Mouse (Mus musculus) embryo, embryonic 11.5 days (tissue): ENCODE data around the gene Myo9a.
A peak's percentile ranks its signal among the peaks of the same experiment; 100 is the strongest.
"Not testable (repeated sequence)": the region's sequence is repeated elsewhere in the genome, so short reads cannot be mapped to it uniquely, and the experiment has no call there.

Source experiments
- DNase-seq: peaks from one replicate; pipeline ENCODE4 v3.0.0-alpha.2; 2012; ENCODE audit warnings: low read depth, low spot score

Myo9a gene

GRCm38 (mm10) chr9:59949511-59949910 is 198.8 kb downstream of the Myo9a start:
- no peak for DNase-seq

DNA sequence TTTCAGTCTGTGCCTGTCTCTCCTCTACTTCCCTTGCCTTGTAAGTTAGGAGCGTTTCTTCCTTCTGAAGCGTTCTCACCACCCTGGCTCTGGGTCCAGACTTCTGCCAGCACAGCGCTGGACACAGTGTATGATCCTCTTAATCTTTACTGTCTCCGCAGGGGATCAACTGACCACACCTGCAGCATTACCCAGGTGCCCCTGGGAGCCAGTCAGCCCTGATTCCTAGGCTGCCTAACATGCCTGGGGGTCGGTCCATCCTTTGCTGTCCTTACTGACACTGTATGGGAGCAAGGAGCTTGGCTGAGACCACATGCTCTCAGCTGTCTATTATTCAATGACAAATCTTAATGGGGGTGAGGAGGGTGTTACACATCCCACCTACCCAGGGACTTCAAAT is 199.3 kb downstream of the Myo9a start:
- no peak for DNase-seq

DNA sequence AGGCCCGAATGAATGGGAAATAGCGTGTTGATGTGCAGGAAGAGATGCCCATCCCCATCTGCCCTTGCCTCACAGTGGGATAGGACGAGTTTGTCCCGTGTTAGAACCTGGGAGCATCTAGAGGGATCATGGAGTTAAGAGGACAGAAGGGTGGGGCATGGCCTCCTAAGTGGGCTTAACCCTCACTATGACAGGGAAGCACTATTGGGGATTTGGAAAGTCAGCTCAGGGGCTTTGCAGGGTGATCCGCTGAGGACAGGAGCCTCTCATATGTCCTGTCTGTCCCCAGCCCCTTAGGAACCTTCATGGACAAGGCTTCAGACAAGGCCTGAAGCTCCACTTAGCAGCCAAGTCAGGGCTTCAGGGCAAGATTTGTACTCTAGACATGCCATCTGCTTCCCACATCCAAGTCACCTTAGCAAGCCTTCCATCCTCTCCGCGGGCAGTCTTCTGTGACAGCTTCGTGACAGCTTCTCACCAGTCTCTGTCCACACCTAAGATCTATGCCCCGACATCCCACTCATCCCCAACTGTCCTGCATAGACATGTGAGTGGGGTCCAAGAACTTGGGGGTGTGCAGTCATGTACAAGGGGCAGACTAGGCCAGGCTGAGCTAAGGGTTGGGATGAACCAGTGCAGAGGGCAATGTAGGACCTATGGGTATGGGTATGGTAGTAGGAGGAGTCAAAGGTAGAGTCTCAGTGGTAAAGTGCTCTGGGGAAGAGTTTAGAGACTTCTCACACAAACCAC is 200.5 kb downstream of the Myo9a start:
- no peak for DNase-seq

DNA sequence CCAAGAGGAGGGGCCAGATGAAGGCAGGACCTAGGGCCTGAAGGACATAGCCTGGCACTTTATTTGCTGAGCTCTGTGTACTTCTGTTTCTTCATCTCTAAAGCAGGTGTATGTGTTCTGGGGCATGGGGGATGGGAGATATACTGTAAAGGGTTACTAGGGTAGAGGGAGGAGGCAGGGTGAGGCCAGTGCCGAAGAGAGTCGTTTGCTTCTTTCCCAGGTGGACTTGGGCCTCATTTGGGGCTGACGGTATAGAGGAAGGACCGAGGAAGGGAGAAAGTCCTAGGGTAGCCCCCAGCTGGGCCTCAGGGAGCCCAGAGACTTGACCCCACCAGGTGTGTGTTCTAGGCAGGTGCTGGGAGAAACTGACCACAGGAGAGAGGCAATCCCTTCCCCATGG is 201.2 kb downstream of the Myo9a start:
- no peak for DNase-seq

DNA sequence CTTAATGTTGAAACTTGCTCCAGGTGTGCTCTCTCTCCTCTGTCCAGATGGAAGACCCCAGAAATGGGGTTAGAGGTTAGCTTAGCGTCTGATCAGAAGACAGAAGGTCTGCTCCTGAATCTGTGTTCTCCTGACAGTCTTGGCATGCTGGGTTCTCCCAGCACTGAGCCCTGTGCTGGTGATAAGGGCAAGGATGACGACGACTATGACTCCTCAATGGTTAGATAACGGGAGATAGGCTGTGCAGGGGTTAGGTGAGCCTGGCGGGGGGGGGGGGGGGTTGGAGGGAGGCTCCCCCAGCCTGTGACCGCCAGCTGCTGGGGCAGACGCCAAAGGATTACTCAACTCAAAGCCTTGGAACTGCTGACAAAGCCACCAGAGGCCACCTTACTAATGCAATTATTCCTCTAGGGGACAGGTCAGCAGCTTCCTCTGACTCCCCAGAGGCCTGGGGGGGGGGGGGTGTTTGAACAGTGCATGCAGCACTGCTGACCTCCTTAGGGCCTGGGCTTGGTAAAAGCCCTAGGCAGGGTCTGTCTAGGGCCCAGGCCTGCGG is 201.9 kb downstream of the Myo9a start:
- DNase-seq = no peak

DNA sequence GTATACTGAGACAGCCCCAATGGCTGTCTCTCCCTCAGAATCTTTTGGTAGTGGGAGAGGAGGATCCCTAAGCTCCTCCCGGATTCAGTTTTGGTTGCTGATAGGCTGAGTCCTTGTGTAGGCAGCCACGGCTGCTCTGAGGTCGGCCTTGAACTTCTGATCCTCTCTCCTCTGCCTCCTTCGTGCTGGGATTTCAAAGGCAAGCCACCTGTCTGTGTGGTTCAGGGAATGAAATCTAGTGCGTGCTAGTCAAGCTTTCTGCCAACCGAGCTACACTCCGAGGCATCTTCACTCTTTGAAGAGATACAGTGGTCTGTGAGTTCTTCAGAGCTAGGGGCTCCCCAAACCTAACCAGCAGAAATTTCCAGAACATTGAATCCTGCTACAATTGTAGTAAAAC is 202.9 kb downstream of the Myo9a start:
- DNase-seq = no peak

- DNase-seq = no peak
Measured at GRCm38 (mm10) chr9:59955199-59955598, 204.5 kb downstream of the Myo9a start.

- DNase-seq = no peak
Measured at GRCm38 (mm10) chr9:59955692-59956091, 205.0 kb downstream of the Myo9a start.

- DNase-seq = no peak
Measured at GRCm38 (mm10) chr9:59956496-59956895, 205.8 kb downstream of the Myo9a start.

GRCm38 (mm10) chr9:59958115-59958514 is 207.4 kb downstream of the Myo9a start:
- DNase-seq = not testable (repeated sequence)

DNA sequence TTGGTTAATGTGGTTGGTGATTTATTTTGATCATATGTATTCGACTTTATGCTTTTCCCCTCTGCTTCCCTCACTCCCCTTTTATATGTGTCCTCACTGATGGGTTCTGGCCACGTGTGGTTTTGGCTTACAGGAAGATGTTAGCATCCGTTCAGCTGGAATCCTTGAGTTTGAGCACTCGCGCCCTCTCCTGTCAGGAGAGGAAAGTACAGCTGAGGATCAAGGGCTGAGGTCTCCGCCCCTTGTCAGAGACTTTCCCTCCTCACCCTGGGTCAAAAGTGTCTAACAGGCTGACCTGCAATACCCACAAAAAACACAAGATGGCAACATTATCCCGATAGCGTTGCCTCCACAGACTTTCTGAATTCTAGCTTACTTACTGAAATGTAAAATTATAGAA is 208.6 kb downstream of the Myo9a start:
- DNase-seq = peak; percentile 93

- DNase-seq = no peak
Measured at GRCm38 (mm10) chr9:59960559-59960958, 209.9 kb downstream of the Myo9a start, which contains the start of gene Nr2e3. Gene Nr2e3 (minus strand): TSS chr9:59960659.

GRCm38 (mm10) chr9:59961201-59961955 is 210.7 kb downstream of the Myo9a start:
- DNase-seq = no peak

GRCm38 (mm10) chr9:59964367-59964766 is 213.7 kb downstream of the Myo9a start:
- no peak for DNase-seq

DNA sequence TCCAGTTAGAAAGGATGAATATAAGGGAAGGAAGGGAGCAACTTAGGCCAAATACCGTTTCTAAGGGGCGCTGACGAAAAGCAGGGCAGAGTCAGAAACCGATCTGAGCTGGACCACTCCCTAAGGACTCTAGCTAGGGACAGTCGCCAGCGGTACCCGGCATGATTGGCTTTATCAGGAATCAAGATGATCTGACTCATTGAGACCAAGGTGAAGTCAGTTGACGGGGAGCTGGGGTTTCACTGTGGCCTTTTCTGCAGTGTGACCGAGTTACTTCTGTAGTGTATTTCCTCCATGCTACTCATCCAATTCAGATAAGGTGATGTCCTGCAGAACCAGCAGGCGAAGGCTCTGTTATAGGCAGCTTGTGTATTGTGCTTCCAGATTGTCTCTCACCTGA is 214.3 kb downstream of the Myo9a start:
- DNase-seq = no peak

DNA sequence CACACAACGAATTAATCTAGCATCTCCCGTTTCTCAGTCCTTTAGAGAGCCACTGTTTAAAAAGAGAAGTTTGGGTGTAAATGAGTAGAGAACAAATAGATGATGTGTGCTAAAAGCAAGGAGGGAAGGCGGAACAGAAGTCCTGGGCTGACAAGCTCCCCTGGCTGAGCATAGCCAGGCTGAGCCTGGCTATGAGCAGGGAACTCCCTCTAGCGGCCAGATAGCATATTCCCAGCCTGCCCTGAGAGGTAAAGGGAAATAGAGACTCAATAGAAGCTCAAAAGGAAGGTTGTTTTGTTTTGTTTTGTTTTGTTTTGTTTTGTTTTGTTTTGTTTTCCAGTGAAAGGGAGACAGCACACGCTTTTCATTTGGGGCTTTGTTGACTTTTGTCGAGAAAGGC is 218.7 kb downstream of the Myo9a start:
- peak; percentile 61 for DNase-seq

DNA sequence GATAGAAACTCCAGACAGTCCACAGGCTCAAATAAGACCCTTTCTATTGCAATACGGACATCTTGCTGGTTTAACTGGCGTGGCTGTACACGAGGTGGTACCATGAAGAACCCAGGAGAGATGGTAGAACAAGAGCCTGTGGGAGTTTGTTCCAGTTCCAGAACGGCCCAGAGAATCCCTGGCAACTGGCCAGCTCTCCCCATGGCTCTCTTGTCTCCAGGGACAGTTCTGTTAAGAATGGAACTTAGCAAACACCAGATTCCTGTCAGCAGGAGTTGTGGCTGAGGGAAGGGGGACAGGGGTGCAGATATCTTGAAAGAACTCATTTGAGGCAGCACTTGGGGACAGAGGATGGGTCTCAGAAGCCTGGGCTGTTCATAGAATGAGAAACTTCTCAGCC is 220.6 kb downstream of the Myo9a start:
- DNase-seq = no peak
